Mouse (Mus musculus) MEL (cell line): ENCODE results near the gene 4930503B20Rik. TPM values are rescaled to one million over a fixed set of nuclear protein-coding genes. Genes with fewer than 3 reads are reported as not detected.
A peak's percentile ranks its signal among the peaks of the same experiment; 100 is the strongest.

Experiments used
- DNase-seq: peaks from one replicate; pipeline ENCODE4 v3.0.0; 2011; ENCODE audit warnings: low read depth, low spot score
- H3K27ac ChIP-seq: 2 replicates; pipeline ENCODE4 v1.5.1; 2012; ENCODE audit warnings: low read depth, mild to moderate bottlenecking, control low read depth, low read length, moderate library complexity; ENCODE audit not compliant: control insufficient read depth
- H3K27me3 ChIP-seq, 2 experiments: fragments of 150-350 bp in 1 of 2; sonication (generic) in 1 of 2; 2 replicates each; pipeline ENCODE4 v1.6.1; 2012; ENCODE audit warnings: low read length in 2 of 2, mild to moderate bottlenecking in 2 of 2, improper control_type of control experiment in 1 of 2, moderate library complexity in 1 of 2; ENCODE audit not compliant: insufficient read depth in 2 of 2, control insufficient read depth in 1 of 2
- H3K36me3 ChIP-seq, 2 experiments: 2 replicates each; pipeline ENCODE4 v1.6.1; 2012 to 2014; ENCODE audit warnings: low read length in 2 of 2, improper control_type of control experiment in 1 of 2, inconsistent platforms in 1 of 2, mild to moderate bottlenecking in 1 of 2; ENCODE audit not compliant: insufficient read depth in 2 of 2, control insufficient read depth in 1 of 2
- H3K4me1 ChIP-seq, 2 experiments: fragments of 150-350 bp in 1 of 2; sonication (generic) in 1 of 2; 2 replicates each; pipeline ENCODE4 v1.6.1; 2012; ENCODE audit warnings: low read length in 2 of 2, improper control_type of control experiment in 1 of 2, mild to moderate bottlenecking in 1 of 2; ENCODE audit not compliant: insufficient read depth in 2 of 2, control insufficient read depth in 1 of 2
- H3K4me3 ChIP-seq, 2 experiments: fragments of 150-350 bp in 1 of 2; sonication (generic) in 1 of 2; 2 replicates each; pipeline ENCODE4 v1.5.1; 2012; ENCODE audit warnings: low read depth in 2 of 2, low read length in 2 of 2, mild to moderate bottlenecking in 2 of 2, moderate library complexity in 2 of 2, control low read depth in 1 of 2, improper control_type of control experiment in 1 of 2; ENCODE audit not compliant: control insufficient read depth in 1 of 2, insufficient read depth in 1 of 2
- H3K79me2 ChIP-seq: 2 replicates; pipeline ENCODE4 v1.6.1; 2012; ENCODE audit warnings: mild to moderate bottlenecking, low read length, moderate library complexity; ENCODE audit not compliant: control insufficient read depth, poor library complexity, insufficient read depth
- H3K9ac ChIP-seq: 2 replicates; pipeline ENCODE4 v1.6.1; 2012; ENCODE audit warnings: low read depth, mild to moderate bottlenecking, control low read depth, low read length, moderate library complexity; ENCODE audit not compliant: control insufficient read depth, poor library complexity, severe bottlenecking
- H3K9me3 ChIP-seq: fragments of 150-350 bp; sonication (generic); replicated peaks from 2 replicates; pipeline ENCODE4 v1.6.1; 2012; ENCODE audit warnings: mild to moderate bottlenecking, low read length, improper control_type of control experiment, moderate library complexity; ENCODE audit not compliant: insufficient read depth
- BHLHE40 ChIP-seq: IDR thresholded peaks from 2 replicates; pipeline ENCODE4 v1.6.1; 2012; ENCODE audit warnings: low read depth, mild to moderate bottlenecking, inconsistent platforms, low read length, improper control_type of control experiment, borderline replicate concordance
- CHD1 ChIP-seq: IDR thresholded peaks from 2 replicates; pipeline ENCODE4 v1.6.1; 2012; ENCODE audit warnings: low read depth, mild to moderate bottlenecking, inconsistent platforms, low read length, improper control_type of control experiment
- E2F4 ChIP-seq: IDR thresholded peaks from 2 replicates; pipeline ENCODE4 v1.6.1; 2011; ENCODE audit warnings: low read depth, low read length, improper control_type of control experiment, borderline replicate concordance
- ETS1 ChIP-seq: IDR thresholded peaks from 2 replicates; pipeline ENCODE4 v1.6.1; 2012; ENCODE audit warnings: low read depth, mild to moderate bottlenecking, inconsistent platforms, low read length, improper control_type of control experiment, moderate library complexity
- GATA1 ChIP-seq: IDR thresholded peaks from 2 replicates; pipeline ENCODE4 v1.6.1; 2011; ENCODE audit warnings: low read depth, low read length, improper control_type of control experiment
- KAT2A ChIP-seq: conservative IDR thresholded peaks from 2 replicates; pipeline ENCODE4 v1.6.1; 2012; ENCODE audit warnings: low read depth, low read length, improper control_type of control experiment, inconsistent platforms
- MEF2A ChIP-seq: IDR thresholded peaks from 2 replicates; pipeline ENCODE4 v1.6.1; 2014; ENCODE audit warnings: low read depth, mild to moderate bottlenecking, inconsistent platforms, low read length, improper control_type of control experiment; ENCODE audit not compliant: poor library complexity, insufficient replicate concordance, severe bottlenecking; ENCODE audit errors: extremely low read depth
- MXI1 ChIP-seq: IDR thresholded peaks from 2 replicates; pipeline ENCODE4 v1.6.1; 2011; ENCODE audit warnings: mild to moderate bottlenecking, low read depth, low read length, improper control_type of control experiment
- POLR2A ChIP-seq, 2 experiments: IDR thresholded peaks; 2 replicates each; pipeline ENCODE4 v1.6.1; 2011 to 2012; ENCODE audit warnings: low read length in 2 of 2, mild to moderate bottlenecking in 2 of 2, control low read depth in 1 of 2, improper control_type of control experiment in 1 of 2, low read depth in 1 of 2, moderate library complexity in 1 of 2; ENCODE audit not compliant: control insufficient read depth in 1 of 2, insufficient read depth in 1 of 2, poor library complexity in 1 of 2
- POLR2AphosphoS2 ChIP-seq: IDR thresholded peaks from 2 replicates; pipeline ENCODE4 v1.6.1; 2011; ENCODE audit warnings: low read length, improper control_type of control experiment
- POLR2AphosphoS5 ChIP-seq: IDR thresholded peaks from 2 replicates; pipeline ENCODE4 v1.6.1; 2012; ENCODE audit warnings: low read depth, borderline replicate concordance, mild to moderate bottlenecking, inconsistent platforms, low read length, moderate library complexity, mixed read lengths
- SMC3 ChIP-seq: IDR thresholded peaks from 2 replicates; pipeline ENCODE4 v1.6.1; 2011; ENCODE audit warnings: low read depth, low read length, improper control_type of control experiment
- TAL1 ChIP-seq: IDR thresholded peaks from 2 replicates; pipeline ENCODE4 v1.6.1; 2012; ENCODE audit warnings: mild to moderate bottlenecking, inconsistent platforms, low read length, moderate library complexity, mixed read lengths
- USF1 ChIP-seq: IDR thresholded peaks from 2 replicates; pipeline ENCODE4 v1.6.1; 2014; ENCODE audit warnings: low read depth, mild to moderate bottlenecking, inconsistent platforms, low read length, improper control_type of control experiment, moderate library complexity
- USF2 ChIP-seq, 2 experiments: IDR thresholded peaks; 2 replicates each; pipeline ENCODE4 v1.6.1; 2011 to 2012; ENCODE audit warnings: improper control_type of control experiment in 2 of 2, low read length in 2 of 2, borderline replicate concordance in 1 of 2, inconsistent platforms in 1 of 2, low read depth in 1 of 2, mild to moderate bottlenecking in 1 of 2; ENCODE audit not compliant: insufficient read depth in 1 of 2
- ZMIZ1 ChIP-seq: IDR thresholded peaks from 2 replicates; pipeline ENCODE4 v1.6.1; 2012; ENCODE audit warnings: low read depth, mild to moderate bottlenecking, inconsistent platforms, low read length, improper control_type of control experiment, moderate library complexity
- ZNF384 ChIP-seq: IDR thresholded peaks from 2 replicates; pipeline ENCODE4 v1.6.1; 2012; ENCODE audit warnings: low read depth, mild to moderate bottlenecking, inconsistent platforms, low read length, improper control_type of control experiment
- polyA plus RNA-seq, 2 experiments: library from polyadenylated mRNA; stranded (reverse) in 1 of 2; unstranded in 1 of 2; fragments of >175 nt in 1 of 2; fragments of >200 nt in 1 of 2; gene quantifications; 2 replicates each; pipeline versions ENCODE4 v1.2.1 to v1.2.4; 2012; ENCODE audit warnings: low replicate concordance in 2 of 2, low read depth in 1 of 2; ENCODE audit not compliant: insufficient read length in 2 of 2, insufficient read depth in 1 of 2, missing spikeins in 1 of 2
- total RNA-seq: library from RNA; depleted of rRNA; stranded (reverse); fragments of 300-350 nt; gene quantifications from 2 replicates; pipeline ENCODE4 v1.2.3, GENCODE M21; 2012

4930503B20Rik gene
- total and polyA plus RNA-seq, 3 experiments = 0.08 TPM; not detected in 2

- TF ChIP-seq MXI1 = no peak
- peak; percentile 64 for TF ChIP-seq USF1
- no peak for TF ChIP-seq SMC3
- Histone ChIP-seq H3K79me2 (no peaks in the 10 kb centered on the region), H3K9me3 (no peaks in the 10 kb centered on the region), H3K27ac (no peak overlapping the region), H3K27me3 (no peaks in the 10 kb centered on the region), H3K4me1 (no peaks in the 10 kb centered on the region), H3K9ac (no peak overlapping the region), H3K4me3 (no peak overlapping the region), H3K36me3 (no peaks in the 10 kb centered on the region)
- no peak for DNase-seq
Measured at GRCm38 (mm10) chr3:146604647-146605046, 46.5 kb downstream of the 4930503B20Rik start.

- H3K4me3 ChIP-seq = no peak overlapping the region
- no peaks in the 10 kb centered on the region for H3K36me3 ChIP-seq
- H3K9me3 ChIP-seq = no peaks in the 10 kb centered on the region
- H3K79me2 ChIP-seq = no peaks in the 10 kb centered on the region
- no peaks in the 10 kb centered on the region for H3K4me1 ChIP-seq
- no peak overlapping the region for H3K9ac ChIP-seq
- DNase-seq = no peak
- no peak overlapping the region for H3K27ac ChIP-seq
- TF ChIP-seq USF2 (IDR thresholded peaks at IDR 0.05; ENCODE audit: borderline replicate concordance in 1 of 2, insufficient read depth in 1 of 2, low read depth in 1 of 2, low read length in 2 of 2) (no peak), ZNF384 (no peak), MEF2A (no peak), MXI1 (no peak), KAT2A (no peak), E2F4 (no peak), ZMIZ1 (no peak), CHD1 (no peak), TAL1 (no peak), POLR2AphosphoS2 (no peak), POLR2A (IDR thresholded peaks at IDR 0.05; ENCODE audit: control insufficient read depth in 1 of 2, insufficient read depth in 1 of 2, low read depth in 1 of 2, low read length in 2 of 2, poor library complexity in 1 of 2) (no peak), SMC3 (no peak), USF1 (no peak)
- peaks cover 0 to 2% of the 10 kb centered on the region in 2 experiments; a peak in 1 of 4 replicates for H3K27me3 ChIP-seq
Measured at GRCm38 (mm10) chr3:146602531-146602930, 48.6 kb downstream of the 4930503B20Rik start.

- Histone ChIP-seq H3K79me2 (no peaks in the 10 kb centered on the region), H3K9me3 (no peaks in the 10 kb centered on the region), H3K27ac (no peak overlapping the region), H3K4me3 (no peak overlapping the region), H3K4me1 (no peaks in the 10 kb centered on the region), H3K36me3 (no peaks in the 10 kb centered on the region), H3K9ac (no peak overlapping the region), H3K27me3 (peaks cover 0 to 2% of the 10 kb centered on the region in 2 experiments; a peak in 1 of 4 replicates)
- peak; percentile 24 for DNase-seq
- TF ChIP-seq BHLHE40 (no peak), POLR2AphosphoS2 (no peak), POLR2AphosphoS5 (no peak), ETS1 (no peak), GATA1 (0 out of 2 replicates have a peak, but pooled peaks have one; percentile 20)
Measured at GRCm38 (mm10) chr3:146601205-146601604, 49.9 kb downstream of the 4930503B20Rik start.
